Mouse (Mus musculus) midbrain, postnatal 0 days (tissue): ENCODE results near the gene Rab42. TPM values are rescaled to one million over a fixed set of nuclear protein-coding genes. Genes with fewer than 3 reads are reported as not detected.

Experiments
- ATAC-seq: fragments of 200-750 bp; cut with Nextera tagmentation; 2 replicates; pipeline ENCODE4 v1.8.0; 2017; ENCODE audit warnings: moderate number of reproducible peaks, mild to moderate bottlenecking, moderate TSS enrichment, moderate library complexity; ENCODE audit not compliant: low FRiP score
- DNase-seq: peaks from one replicate; pipeline ENCODE4 v3.0.0-alpha.2; 2015; ENCODE audit warnings: low spot score
- H3K27ac ChIP-seq: fragments of 300-500 bp; sonication (generic); 2 replicates; pipeline ENCODE4 v1.5.1; 2014; ENCODE audit warnings: low read depth, mild to moderate bottlenecking, low read length, mixed read lengths
- H3K27me3 ChIP-seq: fragments of 300-500 bp; sonication (generic); 2 replicates; pipeline ENCODE4 v1.6.1; 2014; ENCODE audit warnings: low read length, control low read depth, mixed read lengths; ENCODE audit not compliant: insufficient read depth
- H3K36me3 ChIP-seq: fragments of 300-500 bp; sonication (generic); 2 replicates; pipeline ENCODE4 v1.6.1; 2014; ENCODE audit warnings: low read length, control low read depth, mixed read lengths; ENCODE audit not compliant: insufficient read depth
- H3K4me1 ChIP-seq: fragments of 300-500 bp; sonication (generic); 2 replicates; pipeline ENCODE4 v1.6.1; 2014; ENCODE audit warnings: mild to moderate bottlenecking, control low read depth, antibody characterized with exemption, low read length, mixed read lengths; ENCODE audit not compliant: insufficient read depth
- H3K4me2 ChIP-seq: fragments of 300-500 bp; sonication (generic); 2 replicates; pipeline ENCODE4 v1.6.1; 2014; ENCODE audit warnings: low read depth, mild to moderate bottlenecking, low read length, mixed read lengths; ENCODE audit not compliant: poor library complexity, severe bottlenecking
- H3K4me3 ChIP-seq: fragments of 300-500 bp; sonication (generic); 2 replicates; pipeline ENCODE4 v1.5.1; 2014; ENCODE audit warnings: low read depth, mild to moderate bottlenecking, low read length, moderate library complexity
- H3K9ac ChIP-seq: fragments of 300-500 bp; sonication (generic); replicated peaks from 2 replicates; pipeline ENCODE4 v1.6.1; 2014; ENCODE audit warnings: mild to moderate bottlenecking, low read length, moderate library complexity, mixed read lengths; ENCODE audit not compliant: poor library complexity, severe bottlenecking
- H3K9me3 ChIP-seq: fragments of 300-500 bp; sonication (generic); 2 replicates; pipeline ENCODE4 v1.6.1; 2016; ENCODE audit warnings: low read length, control low read depth
- CTCF ChIP-seq: IDR thresholded peaks from 2 replicates; pipeline ENCODE4 v1.5.1; 2016; ENCODE audit warnings: antibody characterized with exemption, mild to moderate bottlenecking
- WGBS: fragments of 180-500 bp; shearing (Covaris S2); extraction: QIAGEN DNeasy Blood & Tissue Kit; methylation state at CpG from one replicate; pipeline ENCODE4 v1.1.7; 2014; 5-methylcytosine and 5-hydroxymethylcytosine counted together
- polyA plus RNA-seq: library from polyadenylated mRNA; unstranded; fragments of >200 nt; fragmentation: Nextera tagmentation; extraction: Ambion mirVana; gene quantifications from 2 replicates; pipeline ENCODE4 v1.2.1, GENCODE M21; 2015
- total RNA-seq: library from RNA; depleted of rRNA; stranded (reverse); fragments of >200 nt; gene quantifications from 2 replicates; pipeline ENCODE4 v1.2.3, GENCODE M21; 2014

Rab42 gene
- total and polyA plus RNA-seq, 2 experiments from 2014 or later = 3.3 to 4.2 TPM

GRCm38 (mm10) chr4:132273166-132273565, 30.0 kb downstream of the Rab42 start:
- Histone ChIP-seq H3K4me3 (peak overlapping the region; percentile 81; the same call in 1 of the 2 replicates), H3K9me3 (no peaks in the 10 kb centered on the region), H3K4me2 (peak overlapping the region; percentile 90), H3K36me3 (no peaks in the 10 kb centered on the region), H3K27me3 (no peaks in the 10 kb centered on the region), H3K9ac (peak overlapping the region; percentile 80; the same call in 1 of the 2 replicates), H3K4me1 (no peaks in the 10 kb centered on the region; the same call in 1 of the 2 replicates), H3K27ac (no peak overlapping the region)
- WGBS = 58% methylated on average over 2 of the region's 2 CpGs
- no peak for TF ChIP-seq CTCF
- ATAC-seq (no peak), DNase-seq (no peak)

- Histone ChIP-seq H3K9me3 (no peaks in the 10 kb centered on the region), H3K4me1 (no peaks in the 10 kb centered on the region), H3K9ac (peak overlapping the region; percentile 62), H3K27ac (peak overlapping the region; percentile 86), H3K27me3 (no peaks in the 10 kb centered on the region), H3K36me3 (no peaks in the 10 kb centered on the region), H3K4me3 (peak overlapping the region; percentile 30), H3K4me2 (peak overlapping the region; percentile 50)
- WGBS = under 1% methylated on average over 35 of the region's 35 CpGs
- peak; percentile 77 for TF ChIP-seq CTCF
- DNase-seq (peak; percentile 94), ATAC-seq (peak; percentile 75)
These were observed 33.2 kb downstream of the Rab42 start for GRCm38 (mm10) chr4:132269740-132270560.

- Histone ChIP-seq H3K27ac (peak overlapping the region; percentile 86; the same call in 1 of the 2 replicates), H3K36me3 (no peaks in the 10 kb centered on the region), H3K4me1 (no peaks in the 10 kb centered on the region), H3K9ac (no peak overlapping the region), H3K4me3 (no peak overlapping the region), H3K9me3 (no peaks in the 10 kb centered on the region), H3K27me3 (no peaks in the 10 kb centered on the region), H3K4me2 (no peak overlapping the region)
- DNase-seq (no peak), ATAC-seq (no peak)
- peak; percentile 57 for TF ChIP-seq CTCF
- WGBS = 17% methylated on average over 6 of the region's 6 CpGs
These were observed 34.1 kb downstream of the Rab42 start for GRCm38 (mm10) chr4:132268871-132269739.

- Histone ChIP-seq H3K4me1 (no peaks in the 10 kb centered on the region), H3K4me3 (no peak overlapping the region), H3K9me3 (no peaks in the 10 kb centered on the region), H3K9ac (no peak overlapping the region), H3K4me2 (no peak overlapping the region), H3K27ac (no peak overlapping the region), H3K36me3 (no peaks in the 10 kb centered on the region), H3K27me3 (no peaks in the 10 kb centered on the region)
- TF ChIP-seq CTCF = no peak
- DNase-seq (no peak), ATAC-seq (no peak)
- 80% methylated on average over 3 of the region's 3 CpGs for WGBS
These were observed 36.3 kb downstream of the Rab42 start for GRCm38 (mm10) chr4:132266835-132267349.

- Histone ChIP-seq H3K4me2 (no peak overlapping the region), H3K9me3 (no peaks in the 10 kb centered on the region), H3K4me3 (no peak overlapping the region), H3K27ac (no peak overlapping the region), H3K9ac (no peak overlapping the region), H3K36me3 (no peaks in the 10 kb centered on the region), H3K4me1 (0 out of 2 replicates have a peak, but pooled peaks cover 2% of the 10 kb centered on the region), H3K27me3 (no peaks in the 10 kb centered on the region)
- 95% methylated on average over 7 of the region's 7 CpGs for WGBS
- no peak for TF ChIP-seq CTCF
- ATAC-seq (no peak), DNase-seq (no peak)
These were observed 39.9 kb downstream of the Rab42 start for GRCm38 (mm10) chr4:132263313-132263712.
